Mouse (Mus musculus) activated CD4-positive, CD25-positive, alpha-beta regulatory T cell, adult 4 months (primary cell): ENCODE results near the gene Lrrc36. TPM values are rescaled to one million over a fixed set of nuclear protein-coding genes. Genes with fewer than 3 reads are reported as not detected.
A peak's percentile ranks its signal among the peaks of the same experiment; 100 is the strongest.

ENCODE experiments used
- ATAC-seq: one replicate; pipeline ENCODE4 v1.8.0; 2017
- polyA plus RNA-seq, 2 experiments: library from polyadenylated mRNA; unstranded; fragments of 100-300 nt; shearing (Covaris generic); gene quantifications; one replicate each; pipeline ENCODE4 v1.2.1; 2017

The Lrrc36 gene
- polyA plus RNA-seq, 2 experiments from 2014 or later: not detected

DNA sequence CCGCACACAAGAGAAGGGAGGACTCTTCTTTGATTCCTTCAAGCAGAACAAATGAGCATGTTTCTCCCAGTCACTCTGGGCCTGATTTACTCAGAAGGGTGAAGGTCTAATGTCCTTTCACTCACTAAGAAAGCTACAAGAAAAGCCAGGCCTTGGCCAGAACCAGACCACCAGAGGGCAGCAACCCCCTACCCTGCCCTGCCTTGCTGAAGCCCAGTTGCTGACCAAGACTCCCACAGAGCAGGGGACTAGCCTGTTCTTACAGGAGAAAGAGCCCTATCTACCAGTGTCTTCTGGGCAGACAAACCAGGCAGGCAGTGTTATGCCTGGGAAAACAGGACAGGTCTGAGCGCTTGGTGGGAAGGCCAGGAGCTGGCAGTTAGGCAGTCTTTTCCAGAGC is 71.0 kb downstream of the Lrrc36 start:
- ATAC-seq: no peak

DNA sequence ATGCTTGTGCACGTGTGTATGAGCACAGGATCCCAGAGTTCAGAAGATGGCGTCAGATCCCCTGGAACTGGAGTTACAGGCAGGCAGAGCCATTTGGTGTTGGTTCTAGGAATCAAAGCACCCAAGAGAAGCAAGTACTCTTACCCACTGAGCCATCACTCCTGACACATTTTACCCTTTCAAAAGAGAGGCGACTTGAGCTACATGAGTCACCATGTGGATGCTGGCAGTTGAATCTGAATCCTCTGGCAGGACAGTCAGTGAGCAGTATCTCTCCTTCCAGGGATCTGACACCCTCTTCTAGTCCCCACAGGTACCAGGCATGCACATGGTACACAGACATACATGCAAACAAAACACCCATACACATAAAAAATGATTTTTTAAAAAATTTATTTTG is 74.7 kb downstream of the Lrrc36 start:
- no peak for ATAC-seq

DNA sequence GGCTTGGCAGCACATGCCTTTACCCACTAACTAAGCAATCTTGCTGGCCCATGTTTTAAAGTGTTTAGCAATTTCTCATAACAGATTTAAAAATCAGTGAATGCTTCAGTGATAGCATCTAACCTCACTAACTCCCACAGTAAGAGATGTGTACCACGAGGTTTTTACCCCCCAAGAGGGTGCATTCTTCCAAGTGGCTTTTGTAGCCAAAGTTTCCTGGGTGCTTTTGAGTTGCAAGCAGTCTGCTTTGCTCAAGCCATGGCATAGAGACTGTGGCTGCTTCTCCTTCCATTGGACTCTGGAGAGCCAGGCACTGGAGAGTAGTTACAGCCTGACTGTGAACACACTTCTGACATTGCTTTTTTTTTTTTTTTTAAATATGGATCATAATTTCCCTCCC is 75.9 kb downstream of the Lrrc36 start:
- no peak for ATAC-seq

DNA sequence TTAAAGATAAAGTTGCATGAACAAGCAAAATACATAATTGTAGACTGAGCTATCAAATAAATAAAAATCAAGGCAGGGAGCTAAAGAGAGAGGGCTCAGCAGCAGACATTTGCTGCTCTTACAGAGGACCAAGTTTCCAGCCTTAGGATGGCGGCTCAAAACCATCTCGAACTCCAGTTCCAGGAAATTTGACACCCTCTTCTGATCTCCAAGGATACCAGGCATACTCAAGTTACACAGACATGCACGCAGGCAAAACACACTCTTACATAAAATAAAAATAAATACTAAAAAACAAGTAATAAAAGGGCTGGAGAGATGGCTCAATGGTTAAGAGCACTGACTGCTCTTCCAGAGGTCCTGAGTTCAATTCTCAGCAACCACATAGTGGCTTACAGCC is 80.1 kb downstream of the Lrrc36 start:
- no peak for ATAC-seq

DNA sequence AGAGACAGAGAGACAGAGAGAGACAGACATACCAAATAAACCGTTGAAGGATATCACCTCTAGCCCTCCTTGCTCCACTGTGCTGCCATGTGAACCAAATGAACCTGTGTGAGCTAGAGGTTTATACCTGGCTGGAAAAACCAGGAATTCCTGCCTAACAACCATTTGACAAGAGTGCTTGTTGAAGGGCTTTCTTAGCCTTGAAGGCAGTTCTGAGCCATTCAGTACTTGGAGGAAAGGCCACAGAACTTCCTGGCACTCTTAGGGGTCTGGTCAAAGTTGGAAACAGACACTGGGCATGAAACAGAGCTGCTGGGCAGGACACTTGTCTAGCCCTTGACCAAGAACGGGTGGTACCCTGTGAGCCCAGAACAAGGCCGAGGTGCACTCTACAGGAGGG is 81.2 kb downstream of the Lrrc36 start:
- no peak for ATAC-seq

DNA sequence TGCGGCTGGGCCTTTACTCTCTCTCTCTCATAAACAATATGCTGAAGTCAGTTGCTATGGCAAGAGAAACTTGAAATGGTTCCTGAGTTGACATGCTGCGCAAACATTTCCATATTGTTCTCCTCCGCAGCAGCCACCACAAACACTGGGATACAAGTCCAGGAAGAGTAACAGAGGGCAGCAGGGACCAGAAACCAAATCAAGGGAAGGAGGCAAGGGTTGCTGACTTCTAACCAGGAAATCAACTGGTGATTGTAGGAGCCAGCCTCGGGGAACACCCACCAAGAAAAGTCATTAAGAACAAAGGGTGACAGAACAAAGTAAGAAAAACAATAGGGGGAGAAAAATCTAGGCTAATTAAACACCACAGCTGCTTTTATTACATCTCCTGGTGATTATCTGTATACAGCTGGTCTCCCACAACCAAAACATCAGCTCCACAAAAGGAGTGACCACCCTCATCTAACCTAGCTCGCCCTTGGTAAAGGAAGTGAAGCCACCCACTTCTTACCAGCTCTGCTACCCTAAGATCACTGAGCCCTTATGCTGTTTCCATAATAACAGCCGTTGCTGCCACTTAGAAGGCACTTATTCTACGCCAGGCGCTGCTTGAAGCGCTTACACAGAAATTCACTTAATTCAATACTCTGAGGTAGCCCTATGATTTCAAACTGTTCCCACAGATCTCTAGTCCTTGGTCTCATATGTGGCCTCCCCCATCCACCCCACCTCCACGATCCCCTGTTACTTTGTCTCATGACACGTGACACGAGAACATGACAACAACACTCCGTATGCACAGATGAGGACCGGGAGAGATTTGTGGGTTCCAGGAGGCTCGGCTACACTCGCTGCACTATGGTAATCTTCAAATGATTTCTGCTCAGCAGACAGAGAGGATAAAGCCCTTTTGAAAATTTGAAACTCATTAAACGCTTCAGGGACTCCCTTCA is 82.3 kb downstream of the Lrrc36 start:
- no peak for ATAC-seq

DNA sequence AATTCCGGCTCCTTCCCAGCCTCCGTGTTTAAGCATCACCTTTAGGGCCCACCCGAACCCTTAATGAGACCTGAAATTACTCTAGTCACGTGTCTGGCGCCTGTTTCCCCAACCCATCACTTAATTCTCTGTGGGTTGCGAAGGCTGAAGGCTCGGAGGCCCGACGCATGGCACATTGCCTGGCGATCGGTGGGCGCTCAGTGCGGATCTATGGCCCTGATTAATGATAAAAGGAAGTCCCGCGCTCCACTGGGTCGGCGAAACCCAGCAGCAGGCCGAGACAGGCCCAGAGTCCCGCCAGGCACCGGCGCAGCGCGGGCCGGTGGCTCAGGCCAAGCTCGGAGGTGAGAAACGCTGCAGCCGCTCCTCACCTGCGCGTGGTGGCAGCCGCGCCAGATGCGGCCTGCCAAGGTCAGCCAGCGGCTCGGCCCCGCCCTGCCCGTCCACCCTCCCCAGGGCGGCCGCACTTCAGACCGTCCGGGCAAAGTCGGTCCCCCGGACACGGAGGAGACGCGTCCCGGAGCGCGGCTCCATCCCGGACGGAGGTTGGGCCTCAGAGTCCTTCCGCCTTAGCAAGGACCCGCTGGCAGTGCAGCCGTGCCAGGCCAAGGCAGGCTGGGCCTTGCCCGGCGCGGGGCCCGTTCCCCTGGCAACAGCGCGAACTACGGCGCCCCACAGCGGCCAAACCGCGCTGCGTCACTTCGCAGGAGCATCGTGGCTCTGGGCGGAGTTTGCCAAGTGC is 83.2 kb downstream of the Lrrc36 start, which contains the start of gene Zdhhc1:
Gene Zdhhc1 (minus strand): TSS at position 464 of the 742 bp plus-strand sequence.
- ATAC-seq: peak; percentile 66

DNA sequence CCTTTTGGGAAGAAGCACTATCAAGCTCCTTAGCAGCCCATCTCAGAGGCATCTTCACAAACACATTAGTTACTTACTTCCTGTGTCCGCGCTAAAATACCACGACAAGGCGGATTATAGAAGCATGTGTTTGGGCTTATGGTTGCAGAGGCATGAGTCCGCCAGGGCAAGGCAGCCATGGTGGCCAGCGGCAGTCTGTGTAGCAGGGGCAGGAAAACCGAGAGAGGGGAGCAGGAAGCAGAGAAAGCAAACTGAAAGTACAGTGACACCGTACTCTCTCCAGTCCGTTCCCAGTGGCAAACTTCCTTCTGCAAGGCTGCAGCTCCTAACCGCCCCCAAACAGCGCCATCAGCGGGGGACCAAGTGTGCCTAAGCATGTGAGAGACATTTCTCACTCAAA is 86.4 kb downstream of the Lrrc36 start:
- ATAC-seq: no peak

DNA sequence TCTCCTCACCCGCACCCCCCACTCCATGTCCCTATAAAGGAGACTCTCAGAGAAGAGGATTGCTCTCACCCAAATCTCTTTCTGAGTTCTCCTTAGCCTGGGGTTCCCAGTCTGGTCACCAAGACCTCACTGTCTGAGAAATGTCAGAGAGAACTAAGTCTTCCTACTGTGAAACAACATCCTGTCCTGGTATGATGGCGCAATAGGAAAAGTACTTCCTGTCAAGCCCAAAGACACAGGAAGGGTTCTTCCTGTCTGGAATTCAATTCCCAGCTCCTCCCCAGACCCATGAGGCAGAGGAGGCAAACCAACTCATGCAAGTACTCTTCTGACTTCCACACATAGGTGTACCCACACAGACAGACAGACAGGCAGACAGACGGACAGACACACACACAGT is 91.2 kb downstream of the Lrrc36 start:
- no peak for ATAC-seq

DNA sequence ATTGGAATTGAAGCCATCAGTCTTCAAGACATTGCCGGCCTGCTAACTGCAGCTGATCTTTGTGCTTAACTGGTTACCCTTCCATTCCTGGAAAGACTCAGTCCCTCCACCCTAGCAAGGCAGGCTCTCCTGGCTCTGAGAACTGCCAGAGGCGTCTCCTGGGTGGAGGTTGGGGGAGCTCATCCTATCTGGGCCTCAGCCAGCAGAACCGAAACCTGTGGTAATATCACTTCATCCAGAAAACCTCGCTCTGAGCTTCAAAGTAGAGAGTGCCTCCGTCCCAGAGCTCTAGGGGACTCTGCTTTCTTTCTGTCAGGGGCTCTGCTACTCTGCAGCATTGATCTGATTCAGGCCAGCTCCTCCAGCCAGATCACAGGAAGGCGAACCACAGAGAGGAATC is 93.6 kb downstream of the Lrrc36 start:
- ATAC-seq: no peak

DNA sequence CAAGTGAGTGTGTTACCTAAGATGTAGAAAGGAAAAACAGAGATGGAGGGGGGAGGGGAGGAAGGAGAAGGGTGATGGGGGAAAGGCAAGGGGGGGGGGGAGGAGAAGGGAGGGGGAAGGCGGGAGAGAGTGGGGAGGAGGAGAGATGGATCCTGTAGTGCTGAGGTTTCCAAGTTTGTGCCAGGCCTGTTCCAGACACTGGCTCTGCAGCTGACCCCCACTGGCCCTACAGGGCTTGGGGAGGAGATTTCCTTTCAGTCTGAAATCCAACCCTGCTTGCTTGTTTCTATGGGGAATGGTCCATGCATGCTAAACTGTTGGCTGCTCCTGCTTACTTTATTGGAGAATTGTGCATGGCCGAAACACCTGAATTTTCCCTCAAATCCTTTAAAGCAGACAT is 95.4 kb downstream of the Lrrc36 start:
- ATAC-seq: no peak

DNA sequence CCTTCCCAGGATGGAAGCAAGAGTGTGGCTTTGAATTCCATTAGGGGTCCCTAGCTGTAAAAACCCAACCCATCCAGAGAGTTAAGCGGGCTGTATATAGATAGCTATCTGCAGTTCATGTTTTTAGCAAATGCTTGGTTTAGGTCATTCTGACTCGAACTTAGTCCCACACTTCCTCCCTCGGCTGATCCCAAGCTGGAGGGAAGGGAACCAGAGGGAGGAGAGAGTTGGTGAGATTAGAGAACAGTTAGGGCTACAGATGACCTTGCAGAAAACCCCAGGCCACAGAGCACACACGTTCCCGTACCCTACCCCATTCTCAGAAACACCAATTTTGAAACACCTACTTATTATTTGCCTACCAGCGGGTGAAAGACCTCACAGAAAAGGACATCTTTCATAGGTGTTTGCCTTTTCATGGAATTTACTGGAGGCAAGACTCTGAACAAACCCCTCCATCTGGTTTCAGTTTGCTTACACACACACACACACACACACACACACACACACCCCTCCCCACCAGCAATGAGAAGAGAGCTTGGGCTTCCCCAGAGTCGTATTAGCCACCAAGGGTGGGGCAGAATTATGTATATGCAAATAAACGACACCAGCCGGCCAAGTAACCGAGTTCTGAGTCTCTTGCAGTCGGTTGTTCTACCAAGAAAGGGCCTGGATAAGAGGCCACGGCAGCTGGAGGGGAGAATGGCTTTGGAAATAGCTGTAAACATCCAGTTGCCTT is 96.8 kb downstream of the Lrrc36 start:
- ATAC-seq: no peak

Other genes with a start within 250 kb of the Lrrc36 start
- 10 to 100 TPM; 34.0 to 49.2 TPM for gene Cbfb, start 242.9 kb upstream of the Lrrc36 start, polyA plus RNA-seq
- 10 to 100 TPM; 12.0 to 17.4 TPM for gene D230025D16Rik, start 188.4 kb upstream of the Lrrc36 start, polyA plus RNA-seq
- gene B3gnt9, start 158.4 kb upstream of the Lrrc36 start, polyA plus RNA-seq: under 1 TPM; 0.42 to 0.62 TPM
- gene Tradd, start 149.0 kb upstream of the Lrrc36 start, polyA plus RNA-seq: 10 to 100 TPM; 54.2 to 64.6 TPM
- gene Fbxl8, start 148.9 kb upstream of the Lrrc36 start, polyA plus RNA-seq: 10 to 100 TPM; 17.7 to 24.2 TPM
- gene Hsf4, start 143.8 kb upstream of the Lrrc36 start, polyA plus RNA-seq: under 1 TPM; 0.31 to 0.37 TPM
- not detected for gene Nol3, start 137.4 kb upstream of the Lrrc36 start, polyA plus RNA-seq
- gene 4931428F04Rik, start 123.7 kb upstream of the Lrrc36 start, polyA plus RNA-seq: 1 to 10 TPM in 1 of 2 experiments, under 1 TPM in 1; 0.79 to 1.1 TPM
- gene Exoc3l, start 117.5 kb upstream of the Lrrc36 start, polyA plus RNA-seq: 1 to 10 TPM in 1 of 2 experiments, under 1 TPM in 1; 0.54 to 2.0 TPM
- gene E2f4, start 115.9 kb upstream of the Lrrc36 start, polyA plus RNA-seq: 10 to 100 TPM; 49.1 to 64.7 TPM
- 1 to 10 TPM; 6.6 to 7.4 TPM for gene Elmo3, start 108.0 kb upstream of the Lrrc36 start, polyA plus RNA-seq
- 1 to 10 TPM; 1.4 to 2.7 TPM for gene Lrrc29, start 87.3 kb upstream of the Lrrc36 start, polyA plus RNA-seq
- 100 to 1,000 TPM; 160 to 182 TPM for gene Tmem208, start 87.2 kb upstream of the Lrrc36 start, polyA plus RNA-seq
- gene Fhod1, start 65.6 kb upstream of the Lrrc36 start, polyA plus RNA-seq: 1 to 10 TPM; 2.9 to 3.1 TPM
- under 1 TPM; 0.24 to 0.44 TPM for gene Slc9a5, start 64.7 kb upstream of the Lrrc36 start, polyA plus RNA-seq
- under 1 TPM in 1 of 2 experiments, not detected in 1; 0.20 TPM for gene Plekhg4, start 40.3 kb upstream of the Lrrc36 start, polyA plus RNA-seq
- gene Kctd19, start 69 bp upstream of the Lrrc36 start, polyA plus RNA-seq: not detected
- under 1 TPM; 0.50 to 0.60 TPM for gene Tppp3, start 58.0 kb downstream of the Lrrc36 start, polyA plus RNA-seq
- gene Zdhhc1, start 83.3 kb downstream of the Lrrc36 start, polyA plus RNA-seq: under 1 TPM; 0.43 to 0.62 TPM
- not detected for gene Hsd11b2, start 105.2 kb downstream of the Lrrc36 start, polyA plus RNA-seq
- 10 to 100 TPM; 40.7 to 42.8 TPM for gene Atp6v0d1, start 152.5 kb downstream of the Lrrc36 start, polyA plus RNA-seq
- 1 to 10 TPM; 6.7 to 7.9 TPM for gene Ripor1, start 191.7 kb downstream of the Lrrc36 start, polyA plus RNA-seq
- gene Ctcf, start 223.0 kb downstream of the Lrrc36 start, polyA plus RNA-seq: 10 to 100 TPM; 51.3 to 61.4 TPM
- gene Agrp, start 223.8 kb downstream of the Lrrc36 start, polyA plus RNA-seq: under 1 TPM in 1 of 2 experiments, not detected in 1; 0.87 TPM